Mouse (Mus musculus) lung, postnatal 25 days (tissue): Measurements from ENCODE around the gene Nme6.
"Not testable (repeated sequence)": the region's sequence is repeated elsewhere in the genome, so short reads cannot be mapped to it uniquely, and the experiment has no call there.

Experiments used
- DNase-seq: peaks from one replicate; pipeline ENCODE4 v3.0.0; 2022; ENCODE audit warnings: low spot score

The Nme6 gene

DNA sequence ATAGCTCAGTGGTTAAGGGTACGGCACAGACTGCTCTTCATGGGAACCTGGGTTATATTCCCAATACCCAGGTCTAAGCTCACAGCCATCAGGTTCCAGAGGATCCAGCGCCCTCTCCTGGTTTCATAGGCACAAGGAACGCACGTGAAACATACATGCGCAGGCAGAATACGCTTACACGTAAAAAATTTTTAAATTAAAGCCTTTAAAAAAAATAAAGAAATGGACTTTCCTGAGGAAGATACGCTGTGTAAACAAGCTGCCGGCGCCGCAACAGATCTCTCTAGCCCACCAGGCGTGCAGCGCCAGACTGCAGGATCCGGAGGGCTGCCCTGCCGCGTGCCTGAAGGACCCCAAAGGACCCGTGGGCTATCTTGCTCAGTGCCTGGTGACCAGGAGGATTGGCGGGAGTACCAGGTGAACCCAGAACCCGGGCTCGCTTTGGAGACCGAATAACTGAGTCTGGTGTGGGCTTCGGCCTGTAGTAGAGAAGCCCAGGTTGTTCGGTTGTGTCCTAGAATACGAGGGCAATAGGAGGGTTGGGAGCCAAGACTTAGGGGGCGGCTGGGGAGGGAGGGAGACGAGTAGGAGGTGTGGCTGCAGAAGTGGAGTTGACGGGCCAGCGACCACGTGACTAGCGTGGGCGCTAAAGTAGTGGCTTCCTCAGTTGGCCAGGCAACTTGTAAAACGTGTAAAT is at the start of gene Nme6:
Nme6 (plus strand) TSS at position 359 of the 697 bp plus-strand sequence.
- peak; percentile 83 for DNase-seq

- DNase-seq: not testable (repeated sequence)
Observed at GRCm38 (mm10) chr9:109790570-109790969, 42.0 kb upstream of the Nme6 start, which contains the start of gene Fbxw27. Fbxw27 (minus strand) TSS chr9:109790670.

GRCm38 (mm10) chr9:109795221-109795620 is 37.3 kb upstream of the Nme6 start:
- DNase-seq: no peak

- DNase-seq: no peak
Observed at GRCm38 (mm10) chr9:109795811-109796210, 36.7 kb upstream of the Nme6 start.

- DNase-seq: no peak
Observed at GRCm38 (mm10) chr9:109798051-109798450, 34.5 kb upstream of the Nme6 start.

- not testable (repeated sequence) for DNase-seq
Observed at GRCm38 (mm10) chr9:109805596-109805995, 27.0 kb upstream of the Nme6 start.

- no peak for DNase-seq
Observed at GRCm38 (mm10) chr9:109806260-109806659, 26.3 kb upstream of the Nme6 start.

DNA sequence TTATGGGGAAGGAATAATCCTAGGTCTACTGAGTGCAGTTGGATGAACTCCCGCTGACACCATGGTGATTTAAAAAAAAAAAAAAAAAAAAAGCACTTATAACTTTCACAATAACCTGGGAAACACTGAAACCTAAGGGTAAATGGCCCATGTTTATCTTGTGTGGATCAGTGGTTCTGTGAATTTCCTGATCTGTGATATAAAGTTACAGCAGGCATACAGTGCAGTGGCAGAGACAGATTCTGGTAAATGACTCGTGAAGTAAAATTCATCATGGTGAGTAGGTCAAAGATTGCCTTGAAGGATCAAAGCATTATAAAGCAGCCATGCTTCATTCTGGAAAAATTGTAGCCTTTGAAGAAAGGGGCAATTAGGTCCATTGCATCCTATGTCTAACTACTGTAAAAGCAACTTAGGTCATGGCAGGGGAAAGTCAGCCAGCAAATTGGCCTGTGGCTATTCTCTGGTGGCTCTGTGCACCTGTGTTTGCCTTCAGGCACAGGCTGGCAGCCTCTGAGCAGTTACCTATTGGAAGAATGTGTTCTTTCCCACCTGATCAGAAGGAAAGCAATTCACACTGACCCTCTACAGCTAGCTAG is 25.8 kb upstream of the Nme6 start:
- DNase-seq: no peak

GRCm38 (mm10) chr9:109807898-109808297 is 24.7 kb upstream of the Nme6 start:
- DNase-seq: no peak

DNA sequence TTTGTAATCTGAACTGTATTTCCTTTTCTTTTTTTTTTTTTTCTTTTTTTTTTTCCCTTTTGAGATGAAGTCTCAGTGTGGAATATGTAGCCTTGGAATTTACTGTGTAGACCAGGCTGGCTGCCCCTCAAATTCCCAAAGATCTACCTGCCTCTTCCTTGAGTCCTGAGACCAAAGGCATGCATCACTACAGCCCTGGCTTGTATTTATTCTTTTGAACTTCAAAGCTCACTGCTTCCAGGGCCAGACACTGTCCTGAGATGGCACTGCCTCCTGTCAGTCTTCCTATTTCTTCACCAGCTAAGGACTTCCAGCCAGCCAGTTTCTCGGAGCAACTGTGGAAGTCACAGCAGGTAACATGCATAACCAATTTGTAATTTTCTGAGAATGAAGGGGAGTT is 20.6 kb upstream of the Nme6 start, which contains the start of gene Spink8:
Spink8 (plus strand) TSS at position 301 of the 400 bp plus-strand sequence.
- DNase-seq: no peak

DNA sequence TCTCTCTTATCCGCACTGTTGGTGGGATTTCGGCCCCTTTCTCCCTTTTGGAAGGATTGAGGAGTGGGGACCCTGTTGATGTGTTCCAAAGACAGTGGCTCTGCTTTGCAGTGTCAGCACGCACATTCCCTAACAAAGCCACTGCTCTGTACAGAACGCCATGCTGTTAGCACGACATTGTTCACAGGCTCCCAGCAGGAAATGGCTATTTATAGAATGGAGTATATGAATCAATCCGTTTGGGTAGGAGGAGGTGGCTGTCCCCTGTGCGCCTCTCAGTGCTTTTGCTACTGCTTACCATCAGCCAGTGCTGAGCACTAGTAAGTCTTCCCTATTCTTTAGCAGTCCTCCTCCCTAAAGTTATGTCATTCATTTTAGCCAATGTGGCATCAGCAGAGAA is 19.1 kb upstream of the Nme6 start:
- no peak for DNase-seq

DNA sequence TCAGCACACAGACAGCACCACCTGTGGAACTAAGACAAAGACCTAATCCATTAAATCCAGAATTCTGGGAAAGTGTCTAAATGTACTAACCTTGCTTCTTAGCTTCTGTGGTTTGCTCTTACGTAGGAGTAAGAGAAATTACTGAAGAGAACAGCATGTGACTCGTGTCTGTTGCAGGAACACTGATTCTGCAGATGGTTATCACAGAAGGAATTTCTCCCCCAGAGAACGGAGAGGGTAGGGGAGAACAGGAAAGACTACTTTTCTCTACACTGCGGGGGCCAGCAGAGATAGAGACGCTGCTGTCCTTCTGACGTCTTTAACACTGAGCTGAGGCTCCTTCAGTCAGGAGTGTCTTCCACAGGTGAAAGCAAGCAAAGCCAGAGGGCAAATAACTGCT is 16.2 kb upstream of the Nme6 start:
- DNase-seq: no peak

DNA sequence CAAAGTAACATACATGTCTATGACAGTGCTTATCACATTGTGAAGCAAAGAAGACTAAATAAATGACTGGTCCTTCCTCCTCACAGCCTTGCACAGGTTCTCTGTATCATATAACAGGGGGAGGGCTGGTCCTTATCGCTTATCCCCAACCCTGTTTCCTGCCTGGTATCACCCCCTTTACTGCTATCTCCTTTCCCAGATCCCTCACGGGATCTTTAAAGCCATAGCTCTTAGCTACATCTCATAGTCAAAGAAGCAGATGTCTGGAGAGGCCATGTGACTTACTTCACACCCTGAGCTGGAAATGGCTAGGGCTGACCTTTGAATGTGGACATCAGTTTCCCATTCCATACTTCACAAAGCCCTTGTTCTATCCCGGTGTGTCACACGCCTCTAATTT is 6.8 kb upstream of the Nme6 start:
- DNase-seq: no peak

DNA sequence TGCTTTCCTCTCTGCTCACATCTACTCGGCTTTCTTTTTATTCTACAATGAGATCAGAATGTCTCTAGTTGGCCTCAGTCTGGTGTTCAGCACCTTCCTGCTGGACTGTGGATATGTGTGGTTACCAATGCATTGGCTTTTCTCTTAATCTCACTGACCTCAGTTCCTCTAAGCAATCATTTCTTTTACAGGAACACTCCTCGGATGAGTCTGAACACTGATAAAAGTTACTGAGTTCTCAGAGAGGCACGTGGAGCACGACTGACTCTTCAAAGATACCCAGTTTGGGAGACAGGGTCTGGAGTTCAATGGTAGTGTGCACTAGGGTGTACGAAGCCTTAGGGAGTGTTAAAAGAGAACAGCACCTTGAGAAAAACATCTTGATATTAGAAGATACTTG is 6.4 kb upstream of the Nme6 start:
- DNase-seq: no peak

DNA sequence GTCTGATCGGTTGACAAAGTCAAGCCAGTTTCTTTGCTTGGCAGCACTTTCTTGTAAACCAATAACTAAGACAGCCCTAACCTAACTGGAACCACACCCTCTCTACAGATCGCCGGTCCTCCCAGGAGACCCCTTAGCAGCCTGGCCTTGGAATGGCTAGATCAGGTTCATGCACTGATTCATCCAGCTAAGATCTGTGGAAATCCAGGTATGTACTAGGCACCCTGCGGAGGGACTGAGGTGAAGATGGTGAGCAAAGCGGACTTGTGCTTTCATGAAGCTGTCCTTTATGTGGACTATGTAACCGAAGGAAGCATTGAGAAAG is 501 bp downstream of the Nme6 start:
- DNase-seq: no peak

DNA sequence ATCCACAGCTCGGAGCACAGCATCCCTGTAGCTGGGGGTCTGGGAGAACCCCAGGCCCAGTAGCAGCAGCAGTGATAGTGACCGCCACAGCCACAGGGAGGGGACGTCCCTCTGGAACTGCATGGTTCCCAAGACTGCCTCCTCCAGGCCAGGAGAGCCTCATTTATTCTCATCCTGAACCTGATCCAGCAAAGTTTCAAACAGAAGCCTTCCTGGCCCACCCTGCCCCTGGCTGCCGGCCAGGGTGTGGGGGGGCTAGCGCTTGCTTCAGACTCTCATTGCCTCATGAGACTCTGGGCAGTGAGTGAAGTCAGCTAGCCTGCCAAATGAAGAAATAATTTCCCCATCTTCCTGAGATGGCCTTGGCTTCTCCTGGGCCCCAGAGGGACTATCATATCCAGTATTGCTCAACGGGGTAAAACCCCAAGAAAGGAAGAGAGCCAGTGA is 16.8 kb downstream of the Nme6 start, which contains the start of gene Camp:
Camp (minus strand) TSS at position 306 of the 447 bp plus-strand sequence.
- peak; percentile 52 for DNase-seq

DNA sequence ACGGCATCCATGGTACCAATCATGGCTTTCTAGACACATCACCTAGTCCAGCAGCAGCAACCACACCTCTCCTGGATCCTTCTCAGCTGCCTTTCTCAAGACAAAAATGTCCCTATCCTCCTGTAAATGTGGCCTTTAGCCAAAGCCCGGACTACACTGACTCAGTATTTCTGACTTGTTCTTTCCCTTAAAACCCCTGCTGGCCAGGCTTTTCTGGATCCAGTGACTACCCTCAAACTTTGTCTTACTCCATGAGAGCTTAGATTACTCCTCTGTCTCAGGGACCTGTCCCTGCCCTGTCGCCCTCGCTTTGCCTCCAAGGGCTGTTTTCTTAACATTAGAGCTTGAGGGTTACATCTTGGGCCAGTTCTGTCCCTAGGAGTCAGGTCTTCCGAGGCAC is 17.6 kb downstream of the Nme6 start:
- no peak for DNase-seq

- no peak for DNase-seq
Observed at GRCm38 (mm10) chr9:109854341-109854740, 21.8 kb downstream of the Nme6 start.

DNA sequence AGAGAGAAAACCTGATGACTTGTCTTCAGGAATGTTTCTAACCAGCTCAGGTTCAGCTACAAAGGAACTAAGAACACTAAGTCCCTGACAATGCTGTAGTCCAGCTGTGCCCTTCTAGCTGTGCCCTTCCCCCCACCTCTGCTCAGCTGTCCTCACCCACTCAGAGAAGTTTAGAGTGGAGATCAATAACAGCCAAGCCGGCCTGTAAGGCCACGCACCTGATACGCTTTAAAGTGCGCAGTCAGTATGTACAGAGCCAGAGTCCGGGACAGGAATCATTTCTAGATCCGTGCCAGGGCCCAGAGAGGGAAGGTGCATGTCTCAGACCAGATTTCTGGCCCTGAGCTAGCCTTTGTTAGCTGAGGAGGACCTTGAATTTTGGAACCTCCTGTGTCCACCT is 23.4 kb downstream of the Nme6 start:
- DNase-seq: no peak

- DNase-seq: peak; percentile 66
Observed at GRCm38 (mm10) chr9:109862397-109863044, 30.0 kb downstream of the Nme6 start.

- DNase-seq: no peak
Observed at GRCm38 (mm10) chr9:109863085-109863484, 30.5 kb downstream of the Nme6 start.

DNA sequence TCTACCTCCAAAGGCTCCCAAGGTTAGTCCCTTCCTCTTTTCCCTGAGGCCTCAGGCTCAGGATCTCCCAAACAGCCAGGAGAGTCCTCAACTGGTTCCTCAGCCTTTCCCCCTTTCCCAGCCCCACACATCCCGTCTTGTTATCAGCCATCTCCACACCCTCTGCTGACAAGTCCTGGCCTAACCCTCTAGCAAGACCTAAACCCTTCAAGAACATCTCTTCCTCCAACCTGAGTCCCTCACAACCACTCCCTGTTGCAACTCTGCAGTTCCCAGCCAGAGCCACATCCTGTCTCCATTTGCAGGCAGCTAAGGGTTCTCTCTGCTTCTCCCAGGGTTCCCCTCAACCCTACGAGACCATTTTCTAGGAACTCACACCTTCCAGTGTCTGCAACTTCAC is 33.7 kb downstream of the Nme6 start:
- no peak for DNase-seq

GRCm38 (mm10) chr9:109870983-109871572 is 38.5 kb downstream of the Nme6 start:
- DNase-seq: no peak
